Mouse (Mus musculus) right cerebral cortex, adult 2 months (tissue): ENCODE measurements around the gene Nprl2.
A peak's percentile ranks its signal among the peaks of the same experiment; 100 is the strongest.
"Not testable (repeated sequence)": the region's sequence is repeated elsewhere in the genome, so short reads cannot be mapped to it uniquely, and the experiment has no call there.

ENCODE experiments used
- DNase-seq, 2 experiments: peaks; one replicate each; pipeline ENCODE4 v3.0.0; 2021 to 2022; ENCODE audit warnings: low spot score in 2 of 2

Gene Nprl2

GRCm38 (mm10) chr9:107553541-107554318, 11.7 kb downstream of the Nprl2 start:
- peak; percentile 43 to 48 for DNase-seq

GRCm38 (mm10) chr9:107554319-107554825, 12.3 kb downstream of the Nprl2 start:
- DNase-seq: peak; percentile 93 to 95

DNA sequence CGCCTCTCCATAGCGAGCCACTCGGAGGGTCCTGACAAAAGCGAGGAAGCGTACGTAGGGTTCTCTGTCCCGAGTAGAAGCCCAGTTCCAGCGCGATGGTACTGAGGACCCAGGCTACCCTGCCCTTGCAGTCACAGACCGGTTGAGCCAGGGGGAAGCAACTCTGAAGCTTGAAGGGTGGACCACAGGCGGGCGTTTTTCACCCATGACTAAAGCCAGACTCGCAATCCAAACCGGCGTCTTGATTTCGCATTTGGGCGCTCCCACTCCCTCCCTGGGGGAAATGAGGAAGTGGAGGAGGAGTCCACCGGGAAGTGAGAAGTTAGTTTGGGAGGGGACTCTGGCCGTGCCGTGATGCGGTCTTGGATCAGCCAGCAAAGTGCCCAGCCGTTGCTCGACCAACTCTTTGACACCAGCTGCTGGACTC, 13.0 kb downstream of the Nprl2 start:
- DNase-seq: no peak

- DNase-seq: no peak
Measured at GRCm38 (mm10) chr9:107555701-107556100, 13.7 kb downstream of the Nprl2 start.

DNA sequence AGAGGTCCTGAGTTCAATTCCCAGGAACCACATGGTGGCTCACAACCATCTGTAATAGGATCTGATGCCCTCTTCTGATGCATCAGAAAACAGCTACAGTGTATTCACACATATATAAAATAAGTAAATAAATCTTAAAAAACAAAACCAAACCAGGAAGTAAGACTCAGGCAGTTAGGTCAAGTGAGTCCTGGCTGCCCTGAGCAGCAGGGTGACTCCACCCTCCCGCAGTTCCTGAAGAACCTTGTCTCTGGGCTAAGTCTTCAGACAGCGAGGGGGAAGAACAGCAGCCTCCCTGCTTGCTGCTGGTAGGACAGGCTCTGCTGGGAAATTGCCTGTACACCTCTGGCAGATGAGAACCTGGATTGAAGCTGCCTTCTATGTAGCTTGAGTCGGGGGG, 14.3 kb downstream of the Nprl2 start:
- no peak for DNase-seq

DNA sequence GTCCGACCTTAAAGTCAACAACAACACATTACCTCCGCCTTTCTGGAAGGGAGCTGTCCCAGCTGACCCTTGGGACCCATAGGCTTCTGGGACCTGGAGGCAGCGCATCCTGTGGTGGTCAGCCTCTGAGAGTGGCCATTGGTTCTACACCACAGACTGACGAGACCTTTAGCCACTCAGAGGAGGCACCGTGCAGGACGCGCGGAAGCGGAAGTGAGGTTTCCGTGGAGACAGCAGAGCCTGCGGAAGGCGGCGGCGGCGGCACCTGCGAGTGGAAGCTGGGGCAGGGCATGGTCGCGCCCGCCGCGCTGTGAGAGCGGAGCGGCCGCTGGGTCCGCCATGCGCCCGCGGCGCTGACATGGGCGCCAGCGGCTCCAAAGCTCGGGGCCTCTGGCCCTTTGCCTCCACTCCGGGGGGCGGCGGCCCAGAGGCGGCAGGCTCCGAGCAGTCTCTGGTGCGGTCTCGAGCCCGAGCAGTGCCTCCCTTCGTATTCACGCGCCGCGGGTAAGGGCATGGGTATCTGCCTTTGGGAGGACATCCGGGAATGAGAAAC, 21.1 kb downstream of the Nprl2 start, which contains the start of gene Tusc2:
Gene Tusc2 (plus strand): TSS at position 227 of the 553 bp plus-strand sequence.
- peak; percentile 97 for DNase-seq

GRCm38 (mm10) chr9:107565556-107565955, 23.5 kb downstream of the Nprl2 start:
- not testable (repeated sequence) for DNase-seq

GRCm38 (mm10) chr9:107566041-107566709, 24.1 kb downstream of the Nprl2 start:
- peak; percentile 78 to 81 for DNase-seq

DNA sequence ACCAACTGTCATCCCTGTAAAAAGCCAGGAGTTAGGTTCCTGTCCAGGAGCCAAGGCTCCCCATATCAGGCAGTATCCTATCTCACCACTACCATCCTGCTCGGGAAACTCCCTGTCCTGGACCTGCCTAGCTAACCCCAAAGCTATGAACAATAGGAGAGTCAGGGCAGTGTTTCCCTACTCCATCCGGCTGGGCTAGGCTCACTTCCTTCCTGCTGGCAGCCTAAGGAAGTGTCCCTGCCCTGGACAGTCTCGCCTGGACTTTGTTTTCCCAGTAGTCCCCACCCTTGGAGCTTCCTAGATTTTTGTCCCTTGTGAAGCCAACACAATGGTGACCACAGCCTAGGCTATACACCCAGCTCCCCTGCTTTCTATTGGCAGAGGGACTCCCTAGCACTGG, 24.8 kb downstream of the Nprl2 start:
- DNase-seq: no peak

DNA sequence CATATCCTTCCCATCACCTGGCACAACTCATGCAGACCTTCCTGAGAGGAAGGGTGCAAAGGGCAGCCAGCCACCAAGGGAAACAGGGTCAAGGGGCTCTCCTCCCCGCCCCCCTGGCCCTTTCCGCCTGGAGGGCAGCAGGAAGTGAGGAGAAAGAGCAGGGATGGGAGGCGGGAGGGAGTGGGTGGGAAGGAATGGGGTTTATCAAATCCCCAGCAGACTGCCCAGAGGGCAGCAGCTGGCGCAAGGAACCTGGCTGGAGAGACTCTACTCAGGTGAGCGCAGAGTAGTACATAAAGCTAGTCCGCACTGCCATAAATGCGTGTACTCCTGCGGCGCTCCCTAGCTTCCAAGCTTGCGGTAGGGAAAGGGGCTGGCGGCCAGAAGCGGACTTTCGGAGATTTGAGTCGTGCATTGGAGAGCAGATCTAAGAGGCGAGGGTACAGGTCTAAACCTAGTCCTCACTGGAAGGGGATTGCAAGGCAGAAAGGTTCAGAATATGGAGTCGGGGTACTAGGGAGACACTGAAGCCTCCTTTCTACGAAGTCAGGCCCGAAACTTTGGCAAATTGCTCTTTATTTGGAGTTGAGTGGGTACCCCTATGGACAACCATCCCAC, 25.8 kb downstream of the Nprl2 start, which contains the start of gene Hyal2:
Gene Hyal2 (plus strand): TSS at position 244 of the 618 bp plus-strand sequence.
- DNase-seq: no peak

DNA sequence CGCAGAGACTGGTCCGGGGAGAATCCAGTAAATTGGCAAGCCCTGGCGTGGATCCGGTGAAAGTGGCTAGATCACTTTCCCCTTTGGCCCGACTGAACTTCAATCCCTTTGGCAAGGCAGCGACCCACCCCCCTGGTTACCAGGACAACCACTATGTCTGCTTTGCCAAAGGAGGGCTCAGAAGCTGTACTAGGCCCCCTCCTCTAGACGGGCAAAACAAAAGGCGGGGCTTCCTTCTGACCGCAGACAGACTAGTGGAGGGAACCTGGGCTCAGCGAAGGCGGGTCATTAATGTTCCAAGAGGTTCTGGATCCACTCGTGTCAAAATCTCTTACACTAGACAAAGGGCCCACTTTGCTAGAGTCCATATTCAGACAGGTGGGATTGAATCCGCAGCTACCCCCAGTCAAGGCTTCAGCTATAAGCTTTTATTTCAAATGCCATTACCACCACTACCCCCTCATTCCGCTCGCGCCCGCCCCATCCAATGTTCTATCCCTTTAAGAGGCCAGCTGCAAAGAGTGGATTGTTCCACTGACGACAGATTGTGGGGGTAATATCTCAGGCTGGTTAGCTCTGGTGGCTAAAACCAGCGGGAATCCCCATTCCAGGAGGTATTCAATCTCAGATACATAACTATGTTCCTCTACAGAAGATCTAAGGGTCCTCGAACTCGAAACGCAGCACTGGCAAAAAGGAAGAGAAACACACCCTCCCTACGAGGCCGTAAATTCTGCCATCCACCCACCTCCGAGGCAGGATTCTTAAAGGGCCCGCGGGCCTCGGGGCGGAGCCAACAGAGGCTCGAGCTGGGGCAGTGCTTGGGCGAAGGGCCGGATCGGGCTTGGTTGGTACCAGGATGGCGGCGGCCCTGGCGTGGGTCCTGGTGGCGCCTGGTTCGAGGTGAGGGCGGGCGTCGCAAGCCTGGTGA, 26.6 kb downstream of the Nprl2 start:
- DNase-seq: peak; percentile 79 to 83

DNA sequence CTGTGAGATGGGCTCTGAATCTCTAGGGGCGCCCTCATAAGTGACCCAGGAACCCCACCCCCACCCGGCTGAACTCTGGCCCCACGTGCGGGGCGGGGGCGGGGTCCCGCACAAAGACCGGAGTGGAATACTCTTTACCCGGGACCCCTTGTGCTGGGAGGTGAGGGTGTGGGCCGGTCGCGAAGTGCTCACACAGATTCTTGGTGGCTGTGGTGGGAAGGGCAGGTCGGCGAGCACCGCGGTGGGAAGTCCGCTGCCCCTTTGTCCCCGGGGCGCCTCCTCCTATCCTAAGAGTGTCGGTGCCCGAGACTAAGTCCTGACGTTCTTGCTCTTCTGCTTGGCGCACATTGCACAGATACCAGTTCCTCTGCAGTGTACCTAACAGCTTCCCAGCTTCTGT, 27.2 kb downstream of the Nprl2 start:
- DNase-seq: no peak

- DNase-seq: no peak
Measured at GRCm38 (mm10) chr9:107570016-107570415, 28.0 kb downstream of the Nprl2 start.

DNA sequence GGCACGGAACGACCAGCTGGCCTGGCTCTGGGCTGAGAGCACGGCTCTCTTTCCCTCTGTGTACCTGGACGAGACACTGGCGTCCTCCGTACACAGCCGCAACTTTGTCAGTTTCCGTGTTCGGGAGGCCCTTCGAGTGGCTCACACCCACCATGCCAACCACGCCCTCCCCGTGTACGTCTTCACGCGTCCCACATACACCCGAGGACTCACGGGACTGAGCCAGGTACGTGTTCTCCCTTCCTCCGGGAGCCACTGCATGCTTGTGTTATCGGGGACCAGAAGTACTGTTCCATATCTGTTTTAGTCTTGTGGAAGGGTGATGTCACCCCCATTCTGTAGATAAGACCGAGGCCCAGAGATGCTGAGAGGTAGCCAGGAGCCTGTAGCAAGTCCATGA, 28.8 kb downstream of the Nprl2 start:
- DNase-seq: no peak

GRCm38 (mm10) chr9:107571534-107572326, 29.7 kb downstream of the Nprl2 start:
- DNase-seq: no peak

- DNase-seq: no peak
Measured at GRCm38 (mm10) chr9:107572327-107572662, 30.3 kb downstream of the Nprl2 start.

DNA sequence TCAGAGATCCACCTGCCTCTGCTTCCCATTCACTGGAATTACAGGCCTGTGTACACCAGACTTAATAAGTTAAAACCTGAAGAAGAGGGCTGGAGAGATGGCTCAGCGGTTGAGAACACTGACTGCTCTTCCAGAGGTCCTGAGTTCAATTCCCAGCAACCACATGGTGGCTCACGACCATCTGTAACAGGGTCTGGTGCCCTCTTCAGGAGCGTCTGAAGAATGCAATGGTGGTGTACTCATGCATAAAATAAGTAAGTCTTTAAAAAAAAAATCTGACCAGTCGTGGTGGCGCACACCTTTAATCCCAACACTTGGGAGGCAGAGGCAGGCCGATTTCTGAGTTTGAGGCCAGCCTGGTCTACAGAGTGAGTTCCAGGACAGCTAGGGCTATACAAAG, 31.7 kb downstream of the Nprl2 start:
- DNase-seq: not testable (repeated sequence)

DNA sequence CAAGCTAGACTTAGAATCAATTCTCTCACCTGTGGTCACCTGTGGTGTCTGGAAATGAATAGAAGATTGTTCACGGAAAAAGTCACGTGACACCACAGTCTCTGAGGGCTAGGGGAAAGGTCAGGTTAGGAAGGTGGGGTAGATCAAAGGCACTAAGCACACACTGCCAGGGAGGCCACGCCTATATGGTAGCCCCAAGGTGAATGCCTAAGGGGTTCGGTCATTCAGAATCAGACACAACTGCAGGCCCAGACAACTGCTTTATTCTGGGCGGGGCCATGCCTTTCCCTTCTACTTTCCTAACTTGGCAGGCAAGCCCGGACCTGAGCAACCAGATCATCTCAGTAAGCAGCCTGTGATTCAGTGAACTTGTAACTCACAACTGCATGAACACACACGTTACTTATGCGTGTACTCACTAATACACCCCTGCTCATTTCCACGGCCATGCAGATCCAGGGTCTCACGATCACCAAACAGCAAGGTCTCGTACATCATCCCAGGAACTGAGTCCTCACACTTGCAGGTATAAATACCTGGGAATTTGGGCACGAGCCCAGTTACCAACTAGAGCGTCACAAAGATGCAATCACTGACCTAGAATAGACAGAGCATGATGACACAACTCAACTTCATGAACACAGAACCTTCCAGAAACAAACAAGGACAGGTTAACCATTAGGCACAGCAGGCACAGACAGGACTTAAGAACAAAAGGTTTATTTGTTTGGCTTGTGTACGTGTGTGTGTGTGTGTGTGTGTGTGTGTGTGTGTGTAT, 33.7 kb downstream of the Nprl2 start:
- no peak for DNase-seq

GRCm38 (mm10) chr9:107576357-107577107, 34.5 kb downstream of the Nprl2 start, which contains the start of gene Hyal1:
Gene Hyal1 (plus strand): TSS chr9:107576927.
- no peak for DNase-seq
